Mouse (Mus musculus) frontal cortex, postnatal 36 days (tissue): Measurements from ENCODE around the gene Acoxl.

Experiments
- DNase-seq, 2 experiments: peaks; one replicate each; pipeline ENCODE4 v3.0.0; 2022; ENCODE audit warnings: low spot score in 2 of 2

The Acoxl gene

GRCm38 (mm10) chr2:127894890-127895289 lies 56.2 kb downstream of the Acoxl start:
- DNase-seq, result no peak

- no peak for DNase-seq
These were observed 59.0 kb downstream of the Acoxl start for GRCm38 (mm10) chr2:127897718-127898117.

GRCm38 (mm10) chr2:127904918-127905317 lies 66.2 kb downstream of the Acoxl start:
- no peak for DNase-seq

- DNase-seq, result no peak
These were observed 68.5 kb downstream of the Acoxl start for GRCm38 (mm10) chr2:127906973-127907678.

GRCm38 (mm10) chr2:127907679-127908042 lies 69.0 kb downstream of the Acoxl start:
- DNase-seq, result no peak

GRCm38 (mm10) chr2:127908881-127909280 lies 70.2 kb downstream of the Acoxl start:
- no peak for DNase-seq

GRCm38 (mm10) chr2:127909790-127910189 lies 71.1 kb downstream of the Acoxl start:
- DNase-seq, result no peak

- no peak for DNase-seq
These were observed 72.9 kb downstream of the Acoxl start for GRCm38 (mm10) chr2:127911579-127911978.

GRCm38 (mm10) chr2:127914047-127914446 lies 75.4 kb downstream of the Acoxl start:
- DNase-seq, result no peak

- DNase-seq, result no peak
These were observed 78.2 kb downstream of the Acoxl start for GRCm38 (mm10) chr2:127916804-127917410.

GRCm38 (mm10) chr2:127919740-127920139 lies 81.1 kb downstream of the Acoxl start:
- no peak for DNase-seq

GRCm38 (mm10) chr2:127922036-127922901 lies 83.6 kb downstream of the Acoxl start:
- DNase-seq, result no peak

- no peak for DNase-seq
These were observed 84.5 kb downstream of the Acoxl start for GRCm38 (mm10) chr2:127923077-127923680.

- DNase-seq, result no peak
These were observed 88.1 kb downstream of the Acoxl start for GRCm38 (mm10) chr2:127926679-127927324.

GRCm38 (mm10) chr2:127927452-127928273 lies 89.0 kb downstream of the Acoxl start:
- no peak for DNase-seq

GRCm38 (mm10) chr2:127928279-127928678 lies 89.6 kb downstream of the Acoxl start:
- DNase-seq, result no peak

- DNase-seq, result no peak
These were observed 90.2 kb downstream of the Acoxl start for GRCm38 (mm10) chr2:127928871-127929270.

GRCm38 (mm10) chr2:127929939-127930715 lies 91.5 kb downstream of the Acoxl start:
- no peak for DNase-seq

- no peak for DNase-seq
These were observed 92.9 kb downstream of the Acoxl start for GRCm38 (mm10) chr2:127931576-127931975.

- peak; percentile 25 to 29 for DNase-seq
These were observed 94.9 kb downstream of the Acoxl start for GRCm38 (mm10) chr2:127933531-127933931.
